In genomic region chr11:78518931-78519330, GRCm38 (mm10) we compare ENCODE assay signal across 32 mouse cellular contexts. TPM values are rescaled to one million over a fixed set of nuclear protein-coding genes. Genes with fewer than 3 reads are reported as not detected.
DNase-seq lines count a peak whose midpoint lies in the region; ATAC-seq and TF ChIP-seq lines count a peak whose summit lies in the region.
"Had no signal": no experiment of that assay in that cellular context is flagged by ENCODE, and none has a peak within 500 bp of the region (broad histone marks: within the 10 kb centered on the region; RNA-seq: fewer than 3 reads in every experiment).

No protein-coding gene starts in this region.

- H3K4me3 ChIP-seq in heart, adult 2 months: no peak overlapping the region
- no peak overlapping the region for H3K4me3 ChIP-seq in myocyte
- no peak overlapping the region for H3K4me3 ChIP-seq in midbrain, postnatal 0 days (ENCODE audit: low read depth, low read length)
- H3K4me3 ChIP-seq: embryonic facial prominence, embryonic 12.5 days; embryonic facial prominence, embryonic 15.5 days; heart, embryonic 10.5 days; heart, embryonic 13.5 days; hindbrain, embryonic 12.5 days had no signal

- intact Hi-C loops in heart, adult 2 months (cut with DNase I): no loop called here
- intact Hi-C loops in heart, postnatal 36 days (cut with DNase I): no loop called here

- 0 out of 2 replicates have a peak, but pooled peaks have one; percentile 6 for TF ChIP-seq POLR2A in heart, adult 2 months (IDR thresholded peaks at IDR 0.05; ENCODE audit: insufficient read depth, low read depth, low read length)
- no peak for TF ChIP-seq POLR2A in myocyte (IDR thresholded peaks at IDR 0.05; ENCODE audit: insufficient read length, low read depth)

- no peak for TF ChIP-seq EP300 in heart, adult 2 months (IDR thresholded peaks at IDR 0.05; ENCODE audit: insufficient read depth, low read depth, low read length)

- ATAC-seq in midbrain, postnatal 0 days (ENCODE audit: low FRiP score): no peak
- ATAC-seq: forebrain, embryonic 14.5 days; forebrain, postnatal 0 days; hindbrain, postnatal 0 days; inflammation-experienced regulatory T-cells, adult 6 months; intestine, embryonic 16.5 days had no signal

- H3K36me3 ChIP-seq in heart, adult 2 months (ENCODE audit: control insufficient read depth, insufficient read depth, low read length): peaks cover 18% of the 10 kb centered on the region
- H3K36me3 ChIP-seq in myocyte (ENCODE audit: control insufficient read depth, insufficient read depth): peaks cover 53% of the 10 kb centered on the region
- H3K36me3 ChIP-seq in midbrain, postnatal 0 days (ENCODE audit: insufficient read depth, low read length): peaks cover 68% of the 10 kb centered on the region

- no peaks in the 10 kb centered on the region for H3K27me3 ChIP-seq in heart, adult 2 months (ENCODE audit: control insufficient read depth, insufficient read depth, low read length)
- H3K27me3 ChIP-seq in myocyte (ENCODE audit: control insufficient read depth, insufficient read depth, insufficient read length): no peaks in the 10 kb centered on the region
- H3K27me3 ChIP-seq in midbrain, postnatal 0 days (ENCODE audit: insufficient read depth, low read length): no peaks in the 10 kb centered on the region
- H3K27me3 ChIP-seq: embryonic facial prominence, embryonic 12.5 days; embryonic facial prominence, embryonic 15.5 days; heart, embryonic 13.5 days; hindbrain, embryonic 12.5 days had no signal

- no peak for TF ChIP-seq CTCF in heart, adult 2 months (IDR thresholded peaks at IDR 0.05)
- TF ChIP-seq CTCF in midbrain, postnatal 0 days (IDR thresholded peaks at IDR 0.05): no peak

- H3ac ChIP-seq in myocyte (ENCODE audit: control insufficient read depth, insufficient read length): no peak overlapping the region

- DNase-seq in heart, adult 2 months: no peak
- DNase-seq in heart, postnatal 36 days: no peak
- peak; percentile 34 for DNase-seq in testis, postnatal 10 days (ENCODE audit: low spot score)
- DNase-seq in testis, postnatal 14 days (ENCODE audit: low spot score): no peak
- no peak for DNase-seq in midbrain, postnatal 0 days (ENCODE audit: low spot score)
- DNase-seq: adrenal gland, postnatal 10 days; cerebellum, adult 11 months; cerebellum, adult 2 months; cerebellum, adult 9-11 months; cerebellum, postnatal 25 days; forebrain, postnatal 0 days; gastrocnemius, postnatal 25 days; heart, adult 18-20 months; heart, postnatal 14 days had no signal

- H3K79me2 ChIP-seq in heart, adult 2 months (replicated peaks; ENCODE audit: control insufficient read depth, insufficient read depth, low read length): no peaks in the 10 kb centered on the region
- peaks cover 2% of the 10 kb centered on the region for H3K79me2 ChIP-seq in myocyte (ENCODE audit: control insufficient read depth, insufficient read depth)

- H3K27ac ChIP-seq in heart, adult 2 months: no peak overlapping the region
- no peak overlapping the region for H3K27ac ChIP-seq in midbrain, postnatal 0 days (ENCODE audit: low read depth, low read length)
- H3K27ac ChIP-seq: embryonic facial prominence, embryonic 12.5 days; embryonic facial prominence, embryonic 15.5 days; heart, embryonic 10.5 days; heart, embryonic 13.5 days; hindbrain, embryonic 12.5 days; hindbrain, postnatal 0 days had no signal

- H3K9ac ChIP-seq in heart, adult 2 months (ENCODE audit: low read depth, low read length): no peak overlapping the region
- no peak overlapping the region for H3K9ac ChIP-seq in midbrain, postnatal 0 days (replicated peaks; ENCODE audit: low read length, poor library complexity, severe bottlenecking)
- H3K9ac ChIP-seq: embryonic facial prominence, embryonic 12.5 days; embryonic facial prominence, embryonic 15.5 days; forebrain, postnatal 0 days; heart, embryonic 13.5 days; hindbrain, embryonic 12.5 days had no signal

- H3K4me1 ChIP-seq in heart, adult 2 months (ENCODE audit: control insufficient read depth, insufficient read depth, low read length): peaks cover 5% of the 10 kb centered on the region
- no peaks in the 10 kb centered on the region for H3K4me1 ChIP-seq in midbrain, postnatal 0 days (ENCODE audit: insufficient read depth, low read length)
- H3K4me1 ChIP-seq: embryonic facial prominence, embryonic 12.5 days; embryonic facial prominence, embryonic 15.5 days; heart, embryonic 10.5 days; hindbrain, embryonic 12.5 days had no signal

- H3K4me2 ChIP-seq in myocyte (ENCODE audit: low read depth): no peak overlapping the region
- H3K4me2 ChIP-seq in midbrain, postnatal 0 days (ENCODE audit: low read depth, low read length, poor library complexity, severe bottlenecking): no peak overlapping the region
- H3K4me2 ChIP-seq: embryonic facial prominence, embryonic 12.5 days; embryonic facial prominence, embryonic 15.5 days; heart, embryonic 13.5 days; hindbrain, embryonic 12.5 days had no signal

- no peaks in the 10 kb centered on the region for H3K9me3 ChIP-seq in midbrain, postnatal 0 days (ENCODE audit: low read length)
- H3K9me3 ChIP-seq: embryonic facial prominence, embryonic 12.5 days; embryonic facial prominence, embryonic 15.5 days; heart, embryonic 10.5 days; heart, embryonic 13.5 days; hindbrain, embryonic 12.5 days had no signal

- WGBS in heart, adult 2 months: 75% methylated on average over 10 of the region's 10 CpGs
- 86% methylated on average over 10 of the region's 10 CpGs for WGBS in midbrain, postnatal 0 days

TF ChIP-seq in myocyte, 11 proteins besides CTCF, POLR2A, EP300 and RAD21:
- no peak for TF ChIP-seq MAX (IDR thresholded peaks at IDR 0.05; ENCODE audit: low read depth)
- TF ChIP-seq POLR2AphosphoS2 (IDR thresholded peaks at IDR 0.05; ENCODE audit: insufficient read length, low read depth): peak; percentile 56
TF ChIP-seq in myocyte: peak in this region for 1.

RNA-seq across cellular contexts. Expression of gene Poldip2, which starts 6.9 kb away (rescaled TPM):
- 100 to 1,000 TPM; 127 to 140 TPM for total RNA-seq in heart, adult 2 months (2021)
- polyA plus RNA-seq in heart, adult 2 months (2012; rRNA removed): 102 and 151 TPM in 2 replicates
- 100 to 1,000 TPM; 151 to 156 TPM for total RNA-seq in heart, postnatal 36 days (2021)
- polyA plus RNA-seq in myocyte (2012; fragmentation: generic; extraction: Trizol): 103 TPM
- 145 and 149 TPM in 2 replicates for total RNA-seq in midbrain, postnatal 0 days (2014; rRNA removed)
- polyA plus RNA-seq in midbrain, postnatal 0 days (2015; fragmentation: Nextera tagmentation; extraction: Ambion mirVana): 159 and 176 TPM in 2 replicates

RNA-seq across cellular contexts. Expression of gene Tmem199, which starts 7.0 kb away (rescaled TPM):
- total RNA-seq in heart, adult 2 months (2021): 10 to 100 TPM; 11.3 to 11.5 TPM
- 7.9 and 14.0 TPM in 2 replicates for polyA plus RNA-seq in heart, adult 2 months (2012; rRNA removed)
- 10 to 100 TPM in 1 of 2 experiments, 1 to 10 TPM in 1; 9.4 to 10.3 TPM for total RNA-seq in heart, postnatal 36 days (2021)
- polyA plus RNA-seq in myocyte (2012; fragmentation: generic; extraction: Trizol): 35.0 TPM
- 46.2 and 48.2 TPM in 2 replicates for total RNA-seq in midbrain, postnatal 0 days (2014; rRNA removed)
- 92.4 and 96.0 TPM in 2 replicates for polyA plus RNA-seq in midbrain, postnatal 0 days (2015; fragmentation: Nextera tagmentation; extraction: Ambion mirVana)

RNA-seq across cellular contexts. Expression of gene Sebox, which starts 15.7 kb away (rescaled TPM):
- not detected for total RNA-seq in heart, adult 2 months (2021)
- 0.20 TPM in 1 of 2 replicates, not detected in the other for polyA plus RNA-seq in heart, adult 2 months (2012; rRNA removed)
- not detected for total RNA-seq in heart, postnatal 36 days (2021)
- not detected for polyA plus RNA-seq in myocyte (2012; fragmentation: generic; extraction: Trizol)
- 0.71 TPM in 1 of 2 replicates, not detected in the other for total RNA-seq in midbrain, postnatal 0 days (2014; rRNA removed)
- polyA plus RNA-seq in midbrain, postnatal 0 days (2015; fragmentation: Nextera tagmentation; extraction: Ambion mirVana): not detected in 2 replicates
- total RNA-seq: adrenal gland, adult 18-20 months; adrenal gland, postnatal 10 days; adrenal gland, postnatal 4 days; common myeloid progenitor, adult 5-6 weeks; gastrocnemius, adult 8-10 months; gastrocnemius, postnatal 25 days; heart, adult 18-20 months; heart, postnatal 14 days; hematopoietic stem cell, adult 5-6 weeks had no signal
- polyA plus RNA-seq: embryonic facial prominence, embryonic 12.5 days; embryonic facial prominence, embryonic 15.5 days; forebrain, embryonic 11.5 days; forebrain, postnatal 0 days; gonadal fat pad, adult 2 months; heart, embryonic 10.5 days; heart, embryonic 13.5 days; heart, embryonic 16.5 days; hindbrain, embryonic 12.5 days; inflammation-experienced regulatory T-cells, adult 6 months; intestine, embryonic 16.5 days had no signal

RNA-seq across cellular contexts. Expression of gene Tnfaip1, which starts 17.2 kb away (rescaled TPM):
- total RNA-seq in heart, adult 2 months (2021): 10 to 100 TPM; 38.2 to 40.1 TPM
- 36.0 and 51.1 TPM in 2 replicates for polyA plus RNA-seq in heart, adult 2 months (2012; rRNA removed)
- total RNA-seq in heart, postnatal 36 days (2021): 10 to 100 TPM; 38.4 to 42.1 TPM
- 59.3 TPM for polyA plus RNA-seq in myocyte (2012; fragmentation: generic; extraction: Trizol)
- 38.2 and 40.5 TPM in 2 replicates for total RNA-seq in midbrain, postnatal 0 days (2014; rRNA removed)
- 59.1 and 62.7 TPM in 2 replicates for polyA plus RNA-seq in midbrain, postnatal 0 days (2015; fragmentation: Nextera tagmentation; extraction: Ambion mirVana)

RNA-seq across cellular contexts. Expression of gene Ift20, which starts 17.2 kb away (rescaled TPM):
- total RNA-seq in heart, adult 2 months (2021): 10 to 100 TPM; 37.6 to 40.6 TPM
- polyA plus RNA-seq in heart, adult 2 months (2012; rRNA removed): 34.6 and 39.4 TPM in 2 replicates
- total RNA-seq in heart, postnatal 36 days (2021): 10 to 100 TPM; 39.1 to 42.9 TPM
- polyA plus RNA-seq in myocyte (2012; fragmentation: generic; extraction: Trizol): 53.9 TPM
- total RNA-seq in midbrain, postnatal 0 days (2014; rRNA removed): 133 and 155 TPM in 2 replicates
- polyA plus RNA-seq in midbrain, postnatal 0 days (2015; fragmentation: Nextera tagmentation; extraction: Ambion mirVana): 142 and 148 TPM in 2 replicates
